Mouse (Mus musculus) ZHBTc4 (cell line): ENCODE results near the gene Cdk9.

Experiments used
- DNase-seq: peaks from one replicate; pipeline ENCODE4 v3.0.0-alpha.2; 2011; ENCODE audit warnings: low read depth, low spot score

The Cdk9 gene

GRCm38 (mm10) chr2:32712934-32713817 is at the start of gene Cdk9:
Gene Cdk9, minus strand, starts transcription at chr2:32713076.
- peak; percentile 96 for DNase-seq

DNA sequence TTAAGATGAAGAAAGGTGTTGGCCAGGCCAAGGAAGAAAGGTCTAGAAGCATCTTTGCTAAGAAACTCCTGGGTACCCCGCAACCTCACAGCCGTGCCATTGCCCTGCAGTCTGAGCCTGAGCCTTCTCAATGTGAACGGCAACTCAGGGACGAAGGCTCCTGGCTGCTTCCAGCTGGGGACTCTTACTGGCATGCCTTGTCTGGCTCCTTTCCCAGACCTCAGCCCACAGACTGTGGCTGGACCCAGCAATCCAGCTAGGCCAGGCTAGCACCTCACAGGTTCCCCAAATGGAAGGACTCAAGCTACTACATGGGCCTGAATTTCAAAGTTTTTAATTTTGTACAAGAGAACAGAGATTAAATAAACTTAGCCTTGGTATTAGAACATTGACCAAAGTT is 49.0 kb upstream of the Cdk9 start:
- no peak for DNase-seq

DNA sequence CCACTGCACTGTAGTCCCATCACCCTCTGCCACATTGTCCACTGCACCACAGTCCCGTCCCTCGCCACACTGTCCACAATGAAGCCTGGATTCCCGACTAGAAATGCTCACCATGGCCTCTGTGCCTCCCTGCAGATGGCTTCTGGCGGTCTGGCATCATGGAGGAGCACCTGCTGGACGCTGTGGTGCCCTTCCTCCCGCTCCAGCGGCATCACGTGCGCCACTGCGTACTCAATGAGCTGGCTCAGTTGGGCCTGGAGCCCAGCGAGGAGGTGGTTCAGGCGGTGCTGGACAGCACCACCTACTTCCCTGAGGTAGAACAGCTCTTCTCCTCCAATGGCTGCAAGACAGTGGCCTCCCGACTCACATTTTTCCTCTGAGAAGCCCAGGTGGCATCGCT is 48.5 kb upstream of the Cdk9 start:
- no peak for DNase-seq

DNA sequence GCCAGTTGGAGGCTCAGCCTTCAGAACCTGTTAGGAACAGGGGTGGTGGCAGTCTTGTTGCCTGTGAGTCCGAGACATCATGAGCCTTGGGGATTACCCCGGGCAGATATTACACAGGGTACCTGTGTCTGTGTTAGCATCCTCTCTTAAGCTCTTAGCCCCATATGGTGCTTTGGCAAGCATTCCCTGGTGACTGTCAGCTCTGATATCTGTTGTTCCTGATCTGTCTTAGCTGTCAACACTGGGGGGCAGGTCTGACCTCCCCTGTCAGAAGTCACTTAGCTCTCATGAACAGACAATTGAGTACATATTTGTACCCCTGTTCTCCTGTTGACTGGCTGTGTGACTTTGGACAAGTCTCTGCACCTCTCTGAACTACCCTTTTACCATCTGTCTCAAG is 46.1 kb upstream of the Cdk9 start:
- DNase-seq = no peak

GRCm38 (mm10) chr2:32758503-32758902 is 45.6 kb upstream of the Cdk9 start:
- DNase-seq = no peak

GRCm38 (mm10) chr2:32757056-32757845 is 44.4 kb upstream of the Cdk9 start, which contains the start of gene Tor2a:
Gene Tor2a, plus strand, starts transcription at chr2:32757234.
- DNase-seq = peak; percentile 98

- no peak for DNase-seq
These were observed 43.8 kb upstream of the Cdk9 start for GRCm38 (mm10) chr2:32756674-32757055.

- DNase-seq = no peak
These were observed 39.3 kb upstream of the Cdk9 start for GRCm38 (mm10) chr2:32752181-32752580.

GRCm38 (mm10) chr2:32751665-32752033 is 38.8 kb upstream of the Cdk9 start:
- DNase-seq = no peak

GRCm38 (mm10) chr2:32750887-32751664 is 38.2 kb upstream of the Cdk9 start:
- peak; percentile 79 for DNase-seq

GRCm38 (mm10) chr2:32750199-32750598 is 37.3 kb upstream of the Cdk9 start:
- no peak for DNase-seq

- DNase-seq = no peak
These were observed 36.2 kb upstream of the Cdk9 start for GRCm38 (mm10) chr2:32749082-32749481.

DNA sequence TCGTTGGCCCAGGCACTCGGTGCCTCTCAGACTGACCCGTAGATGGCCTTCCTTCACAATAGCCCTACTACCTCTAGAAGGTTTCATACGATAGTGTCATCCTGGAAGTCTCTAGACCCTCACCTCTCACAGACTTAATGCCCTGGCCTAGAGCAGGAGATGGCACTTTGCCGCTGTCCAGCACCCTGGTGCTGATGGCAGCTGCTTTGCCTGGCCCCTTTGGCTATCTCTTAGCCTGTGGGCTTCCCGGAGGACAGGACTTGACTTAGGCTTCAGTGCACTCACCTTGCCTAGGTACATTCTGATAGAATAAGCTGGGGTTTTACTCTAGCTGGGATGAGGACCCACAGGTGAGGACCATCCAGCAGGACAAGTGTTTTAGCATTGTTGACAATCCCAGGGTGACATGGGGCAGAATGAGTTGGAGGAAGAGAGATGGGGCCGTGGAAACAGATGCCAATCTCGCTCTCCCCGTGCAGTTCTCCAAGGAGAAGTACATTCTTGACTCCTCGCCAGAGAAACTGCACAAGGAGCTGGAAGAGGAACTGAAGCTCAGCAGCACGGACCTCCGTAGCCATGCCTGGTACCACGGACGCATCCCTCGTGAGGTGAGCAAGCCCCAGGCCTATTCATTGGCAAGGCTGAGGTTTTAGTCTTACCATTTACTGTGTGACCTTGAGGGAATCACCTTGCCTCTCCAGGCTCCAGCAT is 31.6 kb upstream of the Cdk9 start:
- no peak for DNase-seq

DNA sequence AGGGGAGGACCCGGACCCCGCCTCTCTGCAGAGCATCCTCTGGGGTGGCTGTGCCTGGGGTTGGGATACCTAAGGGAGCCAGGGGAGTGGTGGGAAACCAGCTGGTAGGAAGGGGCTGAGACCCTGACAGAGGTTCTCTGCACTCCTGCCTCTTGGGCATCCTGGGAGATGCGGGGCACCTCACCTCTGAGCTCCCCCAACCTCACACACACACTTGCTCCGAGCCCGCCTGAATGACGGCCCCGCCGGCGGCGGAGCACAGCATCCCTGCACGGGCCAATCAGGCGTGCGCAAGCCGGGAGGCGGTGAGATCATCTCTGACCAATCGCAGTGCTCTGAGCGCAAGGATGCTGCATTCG is 29.3 kb upstream of the Cdk9 start:
- peak; percentile 33 for DNase-seq

- DNase-seq = peak; percentile 51
These were observed 28.6 kb upstream of the Cdk9 start for GRCm38 (mm10) chr2:32741273-32742172.

DNA sequence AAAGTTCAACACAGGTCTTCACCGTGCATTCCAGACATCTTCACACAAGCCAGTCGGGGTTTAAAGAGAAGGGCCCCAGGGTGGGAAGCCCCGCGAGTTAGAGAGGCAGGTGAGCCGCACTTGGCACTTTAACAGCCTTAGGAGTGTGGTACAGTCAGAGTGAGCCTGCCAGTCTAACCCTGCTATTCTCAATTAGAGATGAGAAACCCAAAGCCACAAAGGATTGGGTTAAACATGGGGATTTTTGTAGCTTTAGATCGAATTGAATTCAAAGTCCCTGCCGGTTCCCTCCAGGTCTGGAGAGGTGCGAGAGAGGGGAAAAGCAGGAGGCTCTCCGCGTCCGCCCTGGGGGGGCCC is 28.0 kb upstream of the Cdk9 start, which contains the start of gene 6330409D20Rik:
TSS of gene 6330409D20Rik (minus strand) at position 101 of the 357 bp plus-strand sequence.
- DNase-seq = no peak

DNA sequence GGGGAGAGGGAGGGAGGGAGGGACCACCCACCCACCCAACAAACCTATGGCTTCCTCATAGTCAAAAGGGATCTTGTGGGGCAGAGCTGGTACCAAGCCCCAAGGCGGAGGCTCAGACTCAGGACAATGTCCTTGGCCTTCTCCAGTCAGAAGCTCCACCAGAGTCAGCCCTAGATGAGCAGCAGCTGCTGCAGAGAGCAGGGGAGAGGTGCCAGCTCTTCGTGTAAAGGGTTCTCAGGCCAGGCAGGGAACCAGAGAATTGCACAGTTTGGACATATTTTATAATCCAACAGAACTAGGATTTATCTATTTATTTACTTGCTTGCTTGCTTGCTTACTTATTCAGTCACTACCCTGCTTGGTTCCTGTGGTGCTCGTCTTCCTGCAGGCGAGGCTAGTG is 26.4 kb upstream of the Cdk9 start:
- DNase-seq = no peak

DNA sequence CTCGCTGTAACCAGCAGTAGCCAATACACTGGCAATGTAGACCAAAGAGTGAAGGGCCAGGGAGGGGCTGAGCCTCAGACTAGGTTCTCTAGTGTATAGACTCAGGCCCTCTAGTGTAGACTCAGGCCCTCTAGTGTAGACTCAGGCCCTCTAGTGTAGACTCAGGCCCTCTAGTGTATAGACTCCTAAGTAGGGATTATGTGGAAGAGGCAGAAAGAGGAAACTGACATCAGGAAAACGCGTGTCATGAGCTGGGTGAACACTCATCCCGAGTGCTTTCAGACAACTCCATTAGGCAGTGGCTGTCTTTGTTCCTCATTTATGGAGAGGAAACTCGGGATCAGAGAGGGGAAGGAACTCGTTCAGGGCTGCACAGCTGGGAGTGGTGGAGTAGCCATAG is 24.1 kb upstream of the Cdk9 start:
- no peak for DNase-seq

GRCm38 (mm10) chr2:32736306-32736829 is 23.5 kb upstream of the Cdk9 start:
- DNase-seq = no peak

DNA sequence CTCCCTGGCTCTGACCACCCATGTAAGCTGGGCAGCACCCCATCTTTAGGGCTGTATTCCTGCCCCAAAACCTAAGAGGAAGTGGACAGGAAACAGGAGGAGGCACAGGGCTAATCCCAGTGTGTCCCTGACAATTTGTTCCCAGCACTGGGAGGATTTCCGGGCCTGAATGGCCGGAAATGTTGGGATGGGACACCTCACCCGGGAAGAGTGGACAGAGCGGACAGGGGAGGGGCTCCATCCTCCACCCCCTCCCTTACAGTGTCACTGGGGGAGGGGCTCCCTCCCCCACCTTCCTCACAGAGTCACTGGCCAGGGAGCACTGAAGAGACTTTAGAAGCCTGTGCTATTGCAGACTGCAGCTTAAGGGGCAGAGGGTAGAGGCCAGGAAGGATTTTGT is 22.1 kb upstream of the Cdk9 start:
- no peak for DNase-seq
